Mouse (Mus musculus): ENCODE measurements around the gene Itpk1.

Gene Itpk1

GRCm38 (mm10) chr12:102594627-102595026 lies 110.1 kb downstream of the Itpk1 start:
- DNase-seq (ENCODE audit: low spot score in 2 of 2): no peak

DNA sequence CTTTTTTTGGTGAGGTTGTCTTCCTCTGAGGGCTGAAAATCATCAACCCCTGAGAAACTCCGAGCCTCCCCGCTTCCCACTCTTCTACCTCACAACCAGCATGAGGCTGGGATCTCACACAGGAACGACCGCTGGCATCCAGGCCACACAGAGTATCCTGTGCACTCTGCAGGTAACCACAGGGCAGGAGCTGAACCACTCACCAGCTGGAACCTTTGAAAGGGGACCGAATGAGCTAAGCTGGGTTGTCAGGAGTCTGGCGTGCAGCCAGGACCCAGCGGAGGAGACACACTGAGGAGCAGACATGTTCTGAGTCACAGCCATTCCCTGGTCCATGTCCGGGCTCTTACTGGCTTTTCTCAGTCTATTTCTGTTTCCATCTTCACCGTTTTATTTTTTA lies 111.0 kb downstream of the Itpk1 start:
- DNase-seq (ENCODE audit: low spot score in 2 of 2): no peak

GRCm38 (mm10) chr12:102590711-102591360 lies 113.9 kb downstream of the Itpk1 start:
- DNase-seq (ENCODE audit: low spot score in 2 of 2): no peak

- DNase-seq (ENCODE audit: low spot score in 2 of 2): no peak
These were observed 117.6 kb downstream of the Itpk1 start for GRCm38 (mm10) chr12:102587106-102587505.

DNA sequence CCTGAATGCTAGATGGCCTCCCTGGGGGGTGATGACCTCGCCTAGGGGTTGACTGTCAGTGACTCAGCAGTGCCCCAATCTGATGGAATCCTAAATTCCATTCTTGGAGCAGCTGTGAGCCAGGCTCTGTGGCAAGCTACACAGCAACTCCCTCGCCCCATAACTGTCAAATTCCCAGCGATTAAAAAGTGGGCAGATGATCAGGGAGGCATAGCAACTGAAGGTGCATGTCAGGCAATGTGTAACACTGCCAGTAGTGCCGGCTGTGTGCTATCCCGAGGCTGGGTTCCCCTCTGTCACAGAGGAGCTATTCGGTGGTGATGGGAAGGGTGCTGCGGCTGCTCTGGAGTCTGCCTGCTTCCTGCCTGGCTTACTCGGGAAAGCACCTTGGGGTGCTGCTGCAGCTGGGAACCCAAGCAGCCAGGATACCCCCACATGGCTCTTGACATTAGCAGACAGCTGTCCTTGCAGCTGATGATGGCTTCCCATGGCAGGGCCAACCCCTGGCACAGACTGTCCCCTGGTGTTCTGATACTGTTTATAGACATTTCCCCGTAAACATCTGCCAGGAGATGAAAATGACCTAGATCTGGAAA lies 118.3 kb downstream of the Itpk1 start:
- DNase-seq (ENCODE audit: low spot score in 2 of 2): peak; percentile 71 to 79

DNA sequence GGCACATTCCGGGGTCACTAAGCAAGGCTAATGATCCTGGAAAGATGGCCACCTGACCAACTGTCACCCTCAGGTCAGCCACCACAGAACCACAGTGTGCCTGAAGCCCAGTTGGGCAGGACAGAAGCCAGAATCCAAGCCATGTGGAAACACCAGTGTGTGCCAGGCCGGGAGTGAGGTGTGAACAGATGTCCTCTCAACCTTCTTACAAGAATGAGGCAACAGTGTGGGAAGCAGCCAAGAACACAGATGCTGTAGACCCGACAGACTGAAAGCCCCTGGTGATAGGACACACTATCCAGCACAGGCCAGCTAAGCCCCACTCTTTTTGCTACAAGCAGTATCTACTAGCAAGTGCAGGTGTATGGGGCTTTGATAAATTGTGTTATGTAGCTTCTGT lies 119.3 kb downstream of the Itpk1 start:
- peak; percentile 61 to 81 for DNase-seq (ENCODE audit: low spot score in 2 of 2)

- no peak for DNase-seq (ENCODE audit: low spot score in 2 of 2)
These were observed 122.3 kb downstream of the Itpk1 start for GRCm38 (mm10) chr12:102582441-102582840.

- DNase-seq (ENCODE audit: low spot score in 2 of 2): no peak
These were observed 123.0 kb downstream of the Itpk1 start for GRCm38 (mm10) chr12:102581579-102582196.

DNA sequence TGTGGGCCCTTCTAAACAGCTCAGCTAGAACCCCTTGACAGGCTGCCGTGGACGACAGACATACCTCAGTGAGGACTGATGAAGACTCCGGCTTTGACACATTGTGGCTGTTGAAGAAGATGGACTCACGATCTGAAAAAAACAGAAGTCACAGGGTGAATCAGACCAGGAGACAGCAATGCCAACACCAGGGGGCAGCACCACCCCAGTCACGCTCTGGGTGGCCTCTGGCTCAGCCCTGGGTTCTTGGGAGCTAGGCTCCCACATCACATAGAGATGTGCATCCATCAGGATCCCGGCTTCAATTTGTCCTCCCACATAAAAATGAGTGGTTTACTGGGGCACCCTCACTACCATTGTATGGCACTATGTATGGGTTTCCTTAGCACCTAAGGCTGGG lies 125.7 kb downstream of the Itpk1 start:
- DNase-seq (ENCODE audit: low spot score in 2 of 2): peak; percentile 51 to 60

- DNase-seq (ENCODE audit: low spot score in 2 of 2): no peak
These were observed 127.9 kb downstream of the Itpk1 start for GRCm38 (mm10) chr12:102576659-102577398.

DNA sequence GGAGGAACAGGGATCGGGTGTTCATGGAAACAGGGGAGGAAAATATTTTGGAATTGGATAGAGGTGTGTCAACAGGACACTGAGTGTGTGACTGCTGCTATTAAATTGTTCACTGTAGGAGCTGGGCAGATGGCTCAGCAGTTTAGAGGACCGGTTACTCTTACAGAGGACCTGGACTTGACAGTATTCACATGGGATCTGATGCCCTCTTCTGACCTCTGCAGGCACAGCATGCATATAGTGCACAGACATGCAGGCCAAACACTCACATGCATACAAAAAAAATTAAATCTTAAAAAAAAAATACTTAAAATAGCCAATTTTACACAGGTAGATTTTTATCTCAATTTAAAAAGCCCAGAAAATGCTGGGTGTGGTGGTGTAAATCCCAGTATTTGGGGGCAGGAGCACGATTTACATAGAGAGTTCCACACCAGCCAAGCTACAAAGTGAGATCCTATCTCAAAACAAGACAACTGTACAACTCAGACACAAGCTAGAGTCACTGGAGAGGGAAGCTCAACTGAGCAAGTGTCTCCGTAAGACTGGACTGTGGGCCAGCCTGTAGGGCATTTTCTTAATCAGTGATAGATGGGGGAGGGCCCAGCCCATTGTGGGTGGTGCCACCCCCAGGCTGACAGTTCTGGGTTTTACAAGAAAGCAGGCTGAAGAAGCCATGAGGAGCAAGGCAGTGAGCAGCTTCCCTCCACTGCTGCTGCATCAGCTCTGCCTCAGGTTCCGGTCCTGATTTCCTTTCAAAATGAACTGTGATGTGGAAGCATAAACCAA lies 129.0 kb downstream of the Itpk1 start:
- DNase-seq (ENCODE audit: low spot score in 2 of 2): no peak

- DNase-seq (ENCODE audit: low spot score in 2 of 2): no peak
These were observed 131.7 kb downstream of the Itpk1 start for GRCm38 (mm10) chr12:102573036-102573435.

DNA sequence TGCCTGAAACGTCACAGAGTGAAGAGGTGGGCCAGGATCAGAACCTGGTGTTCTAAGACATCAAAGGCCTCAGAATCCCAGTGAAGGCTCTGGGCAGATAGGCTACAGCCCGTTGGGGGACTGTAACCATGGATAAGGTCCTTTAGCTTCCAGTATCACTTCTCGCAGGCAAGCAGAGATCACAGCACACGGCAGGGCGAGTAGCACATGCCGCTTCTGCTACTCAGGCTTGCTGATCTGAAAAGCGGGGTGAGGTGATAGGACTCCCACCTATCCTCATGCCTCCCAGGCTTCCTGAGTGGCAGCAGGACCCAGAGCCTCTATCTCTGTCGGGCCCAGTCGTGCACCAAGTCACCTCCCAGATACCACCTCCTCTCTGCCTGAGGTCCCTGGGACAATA lies 133.1 kb downstream of the Itpk1 start:
- no peak for DNase-seq (ENCODE audit: low spot score in 2 of 2)

DNA sequence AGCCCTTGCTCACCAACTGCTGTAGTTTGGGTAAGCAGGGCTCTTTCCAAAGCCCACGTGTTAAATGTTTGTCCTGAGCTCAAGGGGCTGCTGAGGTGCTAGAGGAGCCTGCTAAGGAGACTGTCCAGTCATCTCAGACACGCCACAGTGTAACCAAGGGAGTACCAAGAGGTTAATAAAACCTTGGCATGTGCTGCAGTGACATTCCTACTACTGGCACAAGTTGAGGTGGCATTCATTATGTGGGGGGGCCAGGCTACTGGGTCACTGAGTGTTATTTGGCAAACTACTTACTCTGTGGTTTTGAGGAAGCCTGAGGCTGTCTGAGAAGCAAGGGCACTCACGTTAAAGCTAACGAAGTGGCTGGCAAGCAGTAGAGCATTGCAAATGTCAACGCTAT lies 134.0 kb downstream of the Itpk1 start:
- DNase-seq (ENCODE audit: low spot score in 2 of 2): no peak

- no peak for DNase-seq (ENCODE audit: low spot score in 2 of 2)
These were observed 134.6 kb downstream of the Itpk1 start for GRCm38 (mm10) chr12:102570111-102570510.

GRCm38 (mm10) chr12:102568219-102568618 lies 136.5 kb downstream of the Itpk1 start:
- DNase-seq (ENCODE audit: low spot score in 2 of 2): no peak

GRCm38 (mm10) chr12:102566951-102567350 lies 137.8 kb downstream of the Itpk1 start:
- DNase-seq (ENCODE audit: low spot score in 2 of 2): no peak

DNA sequence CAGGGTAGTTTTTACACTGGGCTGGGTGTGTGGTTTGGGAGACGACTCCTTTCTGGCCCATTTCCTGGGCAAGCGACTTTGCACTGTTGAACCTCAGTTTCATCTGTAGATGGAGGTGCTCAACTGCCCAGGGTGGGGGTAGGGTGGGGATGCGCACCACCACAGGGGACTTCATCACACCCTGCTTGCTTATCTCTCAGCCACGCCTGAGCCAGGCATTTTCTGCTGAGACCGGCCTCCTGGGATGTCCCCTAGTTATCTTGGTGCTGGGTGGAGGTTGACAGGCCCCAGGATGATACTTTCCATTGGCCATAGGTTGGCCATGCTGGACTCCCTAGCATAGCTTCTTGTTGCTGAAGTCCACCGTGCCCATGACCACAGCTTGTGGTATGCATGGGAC lies 139.6 kb downstream of the Itpk1 start:
- no peak for DNase-seq (ENCODE audit: low spot score in 2 of 2)

DNA sequence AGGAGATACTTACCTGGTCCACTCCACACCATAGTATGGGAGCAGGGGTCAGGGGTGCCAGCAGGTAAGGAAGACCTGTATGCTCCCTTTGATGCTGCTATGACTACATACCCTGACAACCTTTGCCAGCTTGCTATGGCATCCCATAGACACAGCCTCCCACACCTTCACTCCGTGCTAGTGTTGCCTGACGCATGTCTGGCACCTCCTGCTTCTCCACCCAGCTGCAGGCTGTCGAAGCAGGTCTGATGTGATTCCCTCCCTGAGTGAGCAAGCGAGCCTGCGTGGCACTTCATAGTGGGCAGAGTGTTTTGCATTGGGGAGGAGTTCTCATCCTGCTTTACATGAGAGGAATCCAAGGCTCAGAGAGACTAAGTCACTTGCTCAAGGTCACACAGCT lies 147.4 kb downstream of the Itpk1 start:
- no peak for DNase-seq (ENCODE audit: low spot score in 2 of 2)

DNA sequence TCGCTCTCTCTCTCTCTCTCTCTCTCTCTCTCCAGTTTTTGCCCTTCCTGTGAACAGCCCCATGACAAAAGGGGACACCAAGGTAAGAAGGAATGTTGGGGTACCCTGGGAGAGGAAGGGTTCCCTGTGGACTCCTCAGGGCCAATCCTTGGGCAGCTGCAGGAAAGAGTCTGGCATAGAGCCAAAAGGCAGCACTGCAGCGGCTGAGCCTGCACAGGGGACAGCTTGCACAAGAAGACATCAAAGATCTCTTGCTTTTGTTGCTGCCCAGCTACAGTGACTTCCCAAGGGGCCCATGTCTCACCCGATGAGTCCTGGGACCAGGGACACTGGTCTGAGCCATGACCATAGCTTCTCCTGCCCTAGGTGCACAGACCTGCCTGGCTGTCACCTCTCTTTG lies 148.9 kb downstream of the Itpk1 start:
- DNase-seq (ENCODE audit: low spot score in 2 of 2): no peak

- peak in 1 of 2 experiments; percentile 18 for DNase-seq (ENCODE audit: low spot score in 2 of 2)
These were observed 149.8 kb downstream of the Itpk1 start, which contains the start of gene Chga for GRCm38 (mm10) chr12:102554721-102555516. Gene Chga (plus strand): TSS chr12:102554969.
